Mouse (Mus musculus) adrenal gland, postnatal 14 days (tissue): ENCODE measurements around the gene Rnf222. TPM values are rescaled to one million over a fixed set of nuclear protein-coding genes. Genes with fewer than 3 reads are reported as not detected.
"Not testable (repeated sequence)": the region's sequence is repeated elsewhere in the genome, so short reads cannot be mapped to it uniquely, and the experiment has no call there.

ENCODE experiments used
- DNase-seq: peaks from one replicate; pipeline ENCODE4 v3.0.0; 2021; ENCODE audit warnings: mixed read lengths
- total RNA-seq: library from RNA; stranded (reverse); gene quantifications from 2 replicates; pipeline ENCODE4 v1.2.3, GENCODE M21; 2021

The Rnf222 gene
- total RNA-seq, 1 experiment from 2014 or later = 0.15 TPM

GRCm38 (mm10) chr11:68911531-68912177 lies 23.3 kb downstream of the Rnf222 start:
- no peak for DNase-seq

GRCm38 (mm10) chr11:68914566-68914965 lies 26.2 kb downstream of the Rnf222 start:
- no peak for DNase-seq

- no peak for DNase-seq
These were observed 34.8 kb downstream of the Rnf222 start for GRCm38 (mm10) chr11:68923191-68923590.

- no peak for DNase-seq
These were observed 36.4 kb downstream of the Rnf222 start for GRCm38 (mm10) chr11:68924749-68925148.

GRCm38 (mm10) chr11:68926981-68927380 lies 38.6 kb downstream of the Rnf222 start, which contains the start of gene Odf4:
Gene Odf4, minus strand, starts transcription at chr11:68927081.
- DNase-seq = no peak

- DNase-seq = no peak
These were observed 41.6 kb downstream of the Rnf222 start for GRCm38 (mm10) chr11:68929947-68930346.

GRCm38 (mm10) chr11:68933885-68934507 lies 45.6 kb downstream of the Rnf222 start:
- no peak for DNase-seq

GRCm38 (mm10) chr11:68936951-68937350 lies 48.6 kb downstream of the Rnf222 start:
- DNase-seq = not testable (repeated sequence)

- DNase-seq = peak; percentile 94
These were observed 51.3 kb downstream of the Rnf222 start for GRCm38 (mm10) chr11:68939451-68940304.

GRCm38 (mm10) chr11:68940516-68940915 lies 52.2 kb downstream of the Rnf222 start:
- no peak for DNase-seq

GRCm38 (mm10) chr11:68942731-68943130 lies 54.4 kb downstream of the Rnf222 start:
- DNase-seq = no peak

GRCm38 (mm10) chr11:68945245-68945644 lies 56.9 kb downstream of the Rnf222 start:
- DNase-seq = peak; percentile 41

Other genes with a start within 250 kb of the Rnf222 start
- 34.4 and 36.0 TPM in 2 replicates for gene Myh10, start 197.0 kb upstream of the Rnf222 start, total RNA-seq
- 67.1 and 73.2 TPM in 2 replicates for gene Ndel1, start 16.7 kb upstream of the Rnf222 start, total RNA-seq
- gene Rpl26, start 13.0 kb downstream of the Rnf222 start, total RNA-seq = 1,094 and 1,263 TPM in 2 replicates
- 0.30 and 0.45 TPM in 2 replicates for gene Odf4, start 38.5 kb downstream of the Rnf222 start, total RNA-seq
- 28.7 and 31.9 TPM in 2 replicates for gene Arhgef15, start 68.9 kb downstream of the Rnf222 start, total RNA-seq
- gene Slc25a35, start 79.6 kb downstream of the Rnf222 start, total RNA-seq = 54.6 and 55.8 TPM in 2 replicates
- 16.3 and 24.8 TPM in 2 replicates for gene Rangrf, start 86.6 kb downstream of the Rnf222 start, total RNA-seq
- 28.1 and 29.0 TPM in 2 replicates for gene Pfas, start 119.9 kb downstream of the Rnf222 start, total RNA-seq
- gene Ctc1, start 127.4 kb downstream of the Rnf222 start, total RNA-seq = 24.2 and 27.9 TPM in 2 replicates
- 17.1 and 18.8 TPM in 2 replicates for gene Aurkb, start 157.1 kb downstream of the Rnf222 start, total RNA-seq
- gene Borcs6, start 171.2 kb downstream of the Rnf222 start, total RNA-seq = 19.2 and 20.6 TPM in 2 replicates
- gene Tmem107, start 182.3 kb downstream of the Rnf222 start, total RNA-seq = 12.0 and 12.3 TPM in 2 replicates
- gene Vamp2, start 199.9 kb downstream of the Rnf222 start, total RNA-seq = 111 and 139 TPM in 2 replicates
- gene Per1, start 206.7 kb downstream of the Rnf222 start, total RNA-seq = 116 and 118 TPM in 2 replicates
- 0.37 TPM in 1 of 2 replicates, not detected in the other for gene Hes7, start 231.9 kb downstream of the Rnf222 start, total RNA-seq
- gene 9130213A22Rik, start 234.0 kb downstream of the Rnf222 start, total RNA-seq = 0.38 and 0.41 TPM in 2 replicates
- 1.2 and 1.6 TPM in 2 replicates for gene Aloxe3, start 237.3 kb downstream of the Rnf222 start, total RNA-seq